Mouse (Mus musculus) thymus, postnatal 10 days (tissue): ENCODE measurements around the gene Crb3.
A peak's percentile ranks its signal among the peaks of the same experiment; 100 is the strongest.
"Not testable (repeated sequence)": the region's sequence is repeated elsewhere in the genome, so short reads cannot be mapped to it uniquely, and the experiment has no call there.

Experiments
- DNase-seq, 2 experiments: peaks; one replicate each; pipeline ENCODE4 v3.0.0; 2021; ENCODE audit warnings: low spot score in 2 of 2

Gene Crb3

DNA sequence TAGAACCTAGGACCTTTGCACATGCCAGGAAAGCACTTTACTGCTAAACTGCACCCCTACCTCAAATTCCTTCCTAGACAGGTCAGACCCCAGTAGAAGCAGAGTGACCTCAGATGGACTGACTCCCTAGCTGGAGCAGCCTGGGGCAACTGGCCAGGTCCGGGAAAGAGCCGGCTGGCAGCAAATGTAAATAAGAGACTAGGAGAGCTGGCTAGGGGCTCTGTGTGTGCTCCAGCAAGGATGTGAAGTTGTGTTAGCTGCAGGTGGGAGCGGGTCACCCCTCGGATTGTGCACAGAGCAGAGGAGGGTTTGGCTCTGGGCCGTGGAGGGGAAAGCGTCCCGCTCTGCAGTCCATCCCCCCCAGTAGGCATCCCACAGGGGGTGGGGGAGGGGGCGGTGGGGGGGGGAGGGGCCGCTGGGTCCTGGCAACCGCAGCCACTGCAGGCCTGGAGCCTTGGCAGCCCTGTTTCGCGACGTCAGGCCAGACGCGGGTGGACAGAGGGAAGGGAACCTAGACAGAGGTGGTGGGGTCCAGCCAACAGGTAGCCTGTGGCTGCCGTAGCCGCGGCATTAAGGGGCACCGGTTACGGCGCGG, at the start of gene Crb3:
Crb3 (plus strand) TSS at position 215 of the 595 bp plus-strand sequence.
- no peak for DNase-seq

- DNase-seq, result no peak
Observed at GRCm38 (mm10) chr17:57010911-57011235, 48.0 kb upstream of the Crb3 start.

DNA sequence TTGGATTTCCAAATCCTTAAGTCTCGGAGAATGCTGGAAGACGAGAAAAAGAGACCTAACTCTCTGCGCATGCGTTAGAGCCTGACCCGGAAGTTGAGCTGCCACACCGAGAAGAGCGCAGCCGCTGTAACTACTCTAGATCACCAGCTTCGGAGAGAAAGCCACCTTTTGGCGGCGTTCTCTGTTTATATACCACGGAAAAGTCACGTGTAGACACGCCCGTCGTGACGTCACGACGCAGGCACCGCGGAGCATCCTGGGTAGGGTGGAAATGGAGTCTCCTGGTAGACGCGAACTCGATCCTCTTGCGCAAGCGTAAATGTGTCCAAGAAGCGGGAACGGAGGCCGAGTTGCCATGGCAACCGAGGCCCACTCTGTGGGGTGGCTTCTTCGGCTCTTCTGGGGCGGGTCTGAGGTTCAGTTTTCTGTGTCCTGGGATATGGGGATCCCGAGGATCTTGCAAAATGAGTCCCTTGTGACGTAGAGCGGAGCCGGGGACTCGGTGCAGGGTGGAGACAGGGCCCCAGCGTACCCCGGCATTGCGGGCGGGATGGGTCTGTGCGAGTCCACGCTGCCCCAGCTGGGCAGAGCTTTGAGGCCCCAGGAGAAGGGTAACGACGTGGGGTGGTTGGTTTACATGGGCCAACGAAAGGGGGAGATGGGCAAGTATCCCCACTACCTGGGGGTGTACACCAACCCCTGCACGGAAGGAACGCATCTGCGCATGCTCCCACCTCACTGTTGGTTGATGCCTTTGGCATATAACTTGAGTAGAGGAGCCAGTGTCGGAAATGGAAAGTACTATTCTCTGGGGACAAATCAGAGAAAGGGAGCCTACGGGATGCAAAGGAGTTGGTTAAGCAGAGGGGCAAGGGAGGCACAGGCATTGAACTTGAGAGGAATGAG, 47.4 kb upstream of the Crb3 start, which contains the start of the genes Gtf2f1 and Gm17949:
Gtf2f1 (minus strand) TSS at position 53 of the 906 bp plus-strand sequence.
Gm17949 (plus strand) TSS at position 234 of the 906 bp plus-strand sequence.
- DNase-seq, result peak; percentile 90 to 93

- DNase-seq, result no peak
Observed at GRCm38 (mm10) chr17:57012245-57012795, 46.6 kb upstream of the Crb3 start.

DNA sequence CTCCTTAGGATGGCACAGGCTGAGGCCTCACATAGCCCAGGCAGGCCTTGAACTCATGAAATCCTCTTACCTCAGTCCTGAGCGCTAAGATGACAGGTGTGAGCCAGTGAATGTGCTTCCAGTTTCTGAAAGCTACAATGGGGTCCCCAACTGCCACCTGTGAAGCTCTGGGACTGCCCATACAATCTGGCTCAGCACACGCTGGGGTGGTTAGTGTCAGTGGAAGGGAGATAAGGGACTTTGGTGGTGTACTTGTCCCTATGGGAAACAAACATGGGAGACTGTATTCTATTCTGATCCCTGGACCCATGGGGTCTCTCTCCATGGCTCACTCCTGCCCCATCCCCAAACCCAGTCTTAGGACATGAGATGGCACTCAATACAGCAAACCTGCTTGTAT, 39.2 kb upstream of the Crb3 start:
- no peak for DNase-seq

- DNase-seq, result no peak
Observed at GRCm38 (mm10) chr17:57020960-57021359, 37.9 kb upstream of the Crb3 start.

DNA sequence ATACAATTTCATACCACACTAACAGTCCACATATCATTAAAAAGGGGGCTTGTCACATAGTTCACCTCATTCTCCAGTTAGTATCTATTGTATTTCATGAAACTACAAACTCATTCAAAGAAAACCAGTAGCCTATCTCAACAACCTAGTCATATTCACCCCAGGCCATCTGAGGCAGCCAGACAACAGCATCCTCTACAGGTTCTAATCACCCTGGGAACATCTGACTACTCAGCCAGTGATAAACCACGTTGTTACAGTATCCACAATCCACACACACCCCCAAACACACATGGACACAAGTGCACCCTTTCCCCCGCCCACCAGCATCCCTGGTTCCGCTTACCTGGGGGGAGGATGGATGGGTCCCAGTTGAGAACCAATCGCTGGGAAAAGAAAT, 31.4 kb upstream of the Crb3 start:
- DNase-seq, result no peak

- DNase-seq, result no peak
Observed at GRCm38 (mm10) chr17:57029691-57030090, 29.2 kb upstream of the Crb3 start.

- peak; percentile 64 to 70 for DNase-seq
Observed at GRCm38 (mm10) chr17:57030931-57031660, 27.8 kb upstream of the Crb3 start, which contains the start of gene Khsrp. Gene Khsrp (minus strand): TSS chr17:57031522.

GRCm38 (mm10) chr17:57031661-57032420, 27.1 kb upstream of the Crb3 start:
- peak; percentile 97 to 100 for DNase-seq

GRCm38 (mm10) chr17:57032854-57033253, 26.1 kb upstream of the Crb3 start:
- DNase-seq, result no peak

- no peak for DNase-seq
Observed at GRCm38 (mm10) chr17:57038978-57039377, 19.9 kb upstream of the Crb3 start.

- DNase-seq, result no peak
Observed at GRCm38 (mm10) chr17:57041554-57041953, 17.4 kb upstream of the Crb3 start, which contains the start of gene Slc25a41. Gene Slc25a41 (minus strand): TSS chr17:57041654.

DNA sequence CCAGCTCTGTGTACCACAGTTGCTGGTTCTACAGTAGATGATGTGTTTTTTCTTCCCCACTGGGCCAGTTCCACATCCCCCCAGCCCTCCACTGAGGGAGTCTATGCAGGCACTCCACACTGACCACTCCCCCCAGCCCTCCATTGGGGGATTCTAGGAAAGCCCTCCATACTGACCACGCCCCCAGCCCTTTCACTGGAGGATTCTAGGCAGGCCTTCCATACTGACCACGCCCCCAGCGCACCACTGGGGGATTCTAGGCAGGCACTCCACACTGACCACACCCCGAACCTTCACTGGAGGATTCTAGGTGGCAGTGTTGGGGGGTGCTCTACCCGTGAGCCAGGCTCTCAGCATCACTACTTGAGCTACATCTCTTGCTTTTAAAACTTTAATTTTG, 11.5 kb upstream of the Crb3 start:
- no peak for DNase-seq

DNA sequence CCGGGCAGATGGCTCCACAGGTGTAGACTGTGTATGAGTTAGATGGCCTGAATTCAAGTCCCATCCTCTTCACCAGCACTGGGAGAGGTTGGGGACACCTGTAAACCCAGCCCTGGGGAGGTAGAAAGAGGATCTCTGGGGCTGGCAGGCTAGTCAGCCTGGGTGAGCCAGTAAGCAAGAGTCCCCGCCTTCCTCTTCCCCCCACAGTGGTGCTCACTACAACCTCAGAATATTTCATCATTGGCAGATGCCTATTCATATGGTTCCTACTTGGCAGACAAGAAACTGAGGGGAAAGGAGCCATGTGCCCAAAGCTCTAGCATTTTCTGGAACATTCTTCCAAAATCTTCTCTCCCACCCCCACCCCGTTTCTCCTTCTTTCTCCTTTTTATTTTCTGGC, 10.1 kb upstream of the Crb3 start:
- DNase-seq, result no peak

DNA sequence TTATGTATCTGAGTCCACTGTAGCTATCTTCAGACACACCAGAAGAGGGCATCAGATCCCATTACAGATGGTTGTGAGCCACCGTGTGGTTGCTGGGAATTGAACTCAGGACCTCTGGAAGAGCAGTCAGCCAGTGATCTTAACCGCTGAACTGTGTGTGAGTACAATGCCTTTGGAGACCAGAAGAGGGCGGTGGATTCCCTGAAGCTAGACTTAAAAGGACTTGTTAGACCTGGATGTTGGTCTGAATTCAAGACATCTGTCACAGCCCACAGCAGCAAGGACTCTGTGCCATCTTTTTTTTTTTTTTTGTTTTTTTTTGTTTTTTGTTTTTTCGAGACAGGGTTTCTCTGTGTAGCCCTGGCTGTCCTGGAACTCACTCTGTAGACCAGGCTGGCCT, 7.2 kb upstream of the Crb3 start:
- DNase-seq, result not testable (repeated sequence)

- no peak for DNase-seq
Observed at GRCm38 (mm10) chr17:57056246-57056645, 2.7 kb upstream of the Crb3 start.

- peak; percentile 72 to 73 for DNase-seq
Observed at GRCm38 (mm10) chr17:57059486-57059977, 627 bp downstream of the Crb3 start, which contains the start of gene Slc25a23. Gene Slc25a23 (minus strand): TSS chr17:57059863.

DNA sequence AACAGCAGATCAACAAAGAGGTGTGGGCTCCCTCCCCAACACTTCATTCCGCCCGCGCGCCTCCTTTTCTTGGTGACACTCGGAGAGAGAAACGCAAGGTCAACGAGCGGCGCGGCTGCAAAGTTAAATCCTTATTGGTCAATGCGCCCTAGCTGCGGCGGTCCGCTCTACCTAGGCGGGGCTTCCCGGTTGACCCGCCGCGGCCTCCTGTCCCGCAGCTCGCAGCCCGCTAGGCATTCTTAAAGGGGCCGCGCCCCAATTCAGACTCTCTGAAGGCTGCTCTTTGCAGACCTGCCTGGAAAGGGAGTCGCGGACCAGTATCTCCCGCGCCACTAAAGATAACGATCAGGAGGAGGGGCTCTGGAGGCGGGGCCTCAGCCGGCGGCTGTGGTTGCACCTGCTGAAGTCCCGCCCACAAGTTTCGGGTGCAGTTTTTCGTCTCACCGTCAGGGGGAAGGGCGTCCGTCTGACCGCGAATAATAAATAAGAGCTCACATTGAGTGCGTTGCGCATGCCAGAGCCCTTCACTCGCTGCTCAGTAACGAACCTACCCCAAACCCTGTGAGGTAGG, 1.4 kb downstream of the Crb3 start:
- DNase-seq, result peak; percentile 94 to 96

GRCm38 (mm10) chr17:57061069-57061468, 2.2 kb downstream of the Crb3 start:
- DNase-seq, result no peak
